Mouse (Mus musculus) ES-Bruce4 (cell line): ENCODE measurements around the gene Snx3. TPM values are rescaled to one million over a fixed set of nuclear protein-coding genes. Genes with fewer than 3 reads are reported as not detected.
A peak's percentile ranks its signal among the peaks of the same experiment; 100 is the strongest.

Source experiments
- H3K27ac ChIP-seq: 2 replicates; pipeline ENCODE4 v1.5.1; 2012; ENCODE audit warnings: low read length, inconsistent platforms; ENCODE audit not compliant: insufficient read depth
- H3K27me3 ChIP-seq: 2 replicates; pipeline ENCODE4 v1.6.1; 2012; ENCODE audit warnings: mild to moderate bottlenecking, low read length, inconsistent platforms; ENCODE audit not compliant: control insufficient read depth, poor library complexity, insufficient read depth, severe bottlenecking
- H3K36me3 ChIP-seq: 2 replicates; pipeline ENCODE4 v1.6.1; 2012; ENCODE audit warnings: inconsistent platforms, mild to moderate bottlenecking, low read length, moderate library complexity; ENCODE audit not compliant: control insufficient read depth, poor library complexity, insufficient read depth, severe bottlenecking
- H3K4me1 ChIP-seq: one replicate; pipeline ENCODE4 v1.8.1; 2011; ENCODE audit warnings: low read length; ENCODE audit not compliant: control insufficient read depth, insufficient read depth
- H3K4me3 ChIP-seq: 2 replicates; pipeline ENCODE4 v1.5.1; 2011; ENCODE audit warnings: low read depth, mild to moderate bottlenecking, low read length
- H3K9ac ChIP-seq: 2 replicates; pipeline ENCODE4 v1.6.1; 2012; ENCODE audit warnings: low read depth, mild to moderate bottlenecking, inconsistent platforms; ENCODE audit not compliant: poor library complexity, severe bottlenecking
- H3K9me3 ChIP-seq: replicated peaks from 2 replicates; pipeline ENCODE4 v1.6.1; 2012; ENCODE audit warnings: mild to moderate bottlenecking, low read length, inconsistent platforms; ENCODE audit not compliant: control insufficient read depth, poor library complexity, insufficient read depth, severe bottlenecking
- CTCF ChIP-seq: IDR thresholded peaks from one replicate; pipeline ENCODE4 v1.8.1; 2011; ENCODE audit warnings: low read depth, low read length
- EP300 ChIP-seq: IDR thresholded peaks from 2 replicates; pipeline ENCODE4 v1.6.1; 2011; ENCODE audit warnings: low read depth, low read length; ENCODE audit not compliant: insufficient read depth
- POLR2A ChIP-seq: IDR thresholded peaks from one replicate; pipeline ENCODE4 v1.8.1; 2011; ENCODE audit warnings: low read length; ENCODE audit not compliant: insufficient read depth
- polyA plus RNA-seq: library from polyadenylated mRNA; stranded (reverse); fragments of >200 nt; gene quantifications from 2 replicates; pipeline ENCODE4 v1.2.4, GENCODE M21; 2011; ENCODE audit warnings: low read depth; ENCODE audit not compliant: missing spikeins, insufficient read depth, insufficient read length

Snx3 gene
- polyA plus RNA-seq, 1 experiment: 190 TPM

DNA sequence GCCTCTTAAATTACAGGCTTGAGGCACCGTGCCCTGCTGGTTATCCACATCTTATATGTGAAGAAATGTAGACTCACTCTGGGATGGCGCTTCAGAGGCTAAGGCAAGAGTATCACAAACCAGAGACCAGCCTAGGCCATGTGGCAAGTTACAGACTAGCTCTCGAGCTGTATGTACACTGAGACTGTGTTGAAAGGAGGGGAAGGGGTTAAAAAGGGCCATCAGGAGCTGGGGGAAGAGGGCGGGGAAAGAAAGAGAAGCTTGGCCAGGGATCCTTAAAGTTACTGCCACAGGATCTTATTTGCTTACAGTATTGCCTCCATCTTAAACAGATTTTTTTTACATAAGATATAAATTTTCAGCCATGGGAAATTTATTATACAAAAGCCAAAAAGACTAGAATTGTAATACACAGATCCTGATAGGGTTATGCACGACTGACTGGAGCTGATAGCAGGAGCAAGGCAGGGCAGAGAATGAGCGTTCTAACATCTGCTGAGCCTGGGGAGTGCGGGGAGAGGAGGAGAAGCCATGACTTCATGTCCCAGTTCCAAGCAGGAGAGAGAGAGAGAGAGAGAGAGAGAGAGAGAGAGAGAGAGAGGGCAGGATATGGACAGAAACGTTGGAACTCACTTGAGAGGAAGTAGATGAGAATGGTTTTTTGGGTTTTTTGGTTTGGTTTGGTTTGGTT lies 13.1 kb upstream of the Snx3 start:
- no peaks in the 10 kb centered on the region for H3K9me3 ChIP-seq
- no peak overlapping the region for H3K27ac ChIP-seq

DNA sequence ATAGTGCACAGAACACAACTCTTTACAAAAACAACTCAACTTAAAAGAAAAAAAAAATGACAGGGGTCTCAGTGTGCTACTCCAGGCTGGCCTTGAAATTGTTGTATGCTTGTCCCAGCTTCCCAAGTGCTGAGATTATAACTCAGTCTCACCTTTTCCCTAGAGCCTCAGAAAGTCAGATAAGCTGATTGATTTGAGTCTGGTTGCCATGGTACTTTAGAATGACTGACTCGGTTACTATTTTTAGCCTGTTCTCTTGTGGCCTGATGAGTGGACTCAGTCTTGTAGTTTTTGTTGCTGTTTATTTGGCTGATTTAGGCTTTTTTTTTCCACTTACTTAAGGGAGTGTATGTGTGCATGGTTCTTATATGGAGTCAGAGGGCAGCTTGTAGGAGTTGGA lies 10.7 kb upstream of the Snx3 start:
- no peak overlapping the region for H3K27ac ChIP-seq
- no peaks in the 10 kb centered on the region for H3K9me3 ChIP-seq
- no peak overlapping the region for H3K9ac ChIP-seq
- no peaks in the 10 kb centered on the region for H3K36me3 ChIP-seq
- H3K4me1 ChIP-seq: peaks cover 3% of the 10 kb centered on the region
- H3K27me3 ChIP-seq: no peaks in the 10 kb centered on the region
- TF ChIP-seq POLR2A (no peak), EP300 (no peak), CTCF (no peak)
- no peak overlapping the region for H3K4me3 ChIP-seq

More for the DNA sequence above, 13.1 kb upstream of the Snx3 start:
- no peak overlapping the region for H3K4me3 ChIP-seq
- H3K27me3 ChIP-seq: no peaks in the 10 kb centered on the region
- H3K36me3 ChIP-seq: no peaks in the 10 kb centered on the region
- H3K9ac ChIP-seq: no peak overlapping the region
- H3K4me1 ChIP-seq: peaks cover 3% of the 10 kb centered on the region
- TF ChIP-seq POLR2A (no peak), CTCF (no peak), EP300 (no peak)

DNA sequence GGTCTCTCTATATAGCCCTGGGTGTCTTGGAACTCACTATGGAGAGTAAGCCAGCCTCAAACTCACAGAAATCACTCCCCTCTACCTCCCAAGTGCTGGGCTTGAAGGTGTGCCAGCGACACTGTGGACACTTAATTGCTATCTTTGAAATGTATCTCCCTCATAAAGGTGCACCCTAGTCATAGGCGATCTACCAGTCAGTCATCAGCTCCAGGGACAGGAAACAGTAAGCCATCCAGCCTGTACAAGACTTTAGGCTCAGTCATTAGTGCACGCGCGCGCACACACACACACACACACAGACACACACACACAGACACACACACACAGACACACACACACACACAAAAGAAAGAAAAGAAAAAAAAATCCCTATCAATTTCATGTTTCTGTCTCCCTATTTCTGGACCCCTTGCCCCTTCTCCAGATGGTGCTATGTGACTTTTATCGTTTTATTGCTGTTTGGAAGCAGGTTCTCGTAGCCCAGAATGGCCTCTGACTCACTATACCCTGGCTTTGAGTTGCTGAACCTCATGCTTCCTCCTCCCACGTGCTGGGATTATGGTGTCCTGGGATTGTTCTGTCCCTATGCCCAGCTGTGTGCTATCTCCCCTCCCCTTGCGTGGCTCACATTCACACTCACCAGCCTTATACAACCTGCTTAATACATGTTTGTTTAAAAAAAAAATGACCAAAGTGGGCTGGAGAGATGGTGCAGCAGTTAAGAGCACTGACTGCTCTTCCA lies 9.6 kb upstream of the Snx3 start:
- no peak overlapping the region for H3K4me3 ChIP-seq
- no peaks in the 10 kb centered on the region for H3K9me3 ChIP-seq
- TF ChIP-seq POLR2A: no peak
- TF ChIP-seq CTCF: no peak
- no peak for TF ChIP-seq EP300
- H3K9ac ChIP-seq: no peak overlapping the region
- H3K4me1 ChIP-seq: peaks cover 3% of the 10 kb centered on the region
- no peaks in the 10 kb centered on the region for H3K27me3 ChIP-seq
- H3K36me3 ChIP-seq: no peaks in the 10 kb centered on the region
- H3K27ac ChIP-seq: no peak overlapping the region

DNA sequence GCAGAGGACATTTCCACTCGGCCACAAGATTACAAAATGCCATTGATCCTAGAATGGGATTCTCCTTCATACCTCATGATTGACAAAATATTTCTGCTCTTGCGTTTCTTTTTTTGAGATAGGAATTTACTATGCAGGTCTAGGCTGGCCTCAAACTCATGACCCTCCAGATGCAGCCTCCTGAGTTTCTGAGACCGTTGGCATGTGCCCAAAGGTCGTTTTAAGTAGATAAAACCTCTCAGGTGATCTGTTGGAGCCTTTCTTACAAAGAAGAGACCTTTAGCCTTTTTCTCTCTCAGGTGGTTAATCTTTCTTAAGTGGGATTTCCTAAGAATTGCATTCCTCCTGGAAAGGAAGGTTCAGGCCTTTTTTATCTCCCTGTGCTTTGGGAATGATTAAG lies 8.8 kb upstream of the Snx3 start:
- Histone ChIP-seq H3K9me3 (no peaks in the 10 kb centered on the region), H3K9ac (no peak overlapping the region), H3K4me3 (no peak overlapping the region), H3K4me1 (peaks cover 3% of the 10 kb centered on the region), H3K36me3 (no peaks in the 10 kb centered on the region), H3K27me3 (no peaks in the 10 kb centered on the region), H3K27ac (no peak overlapping the region)
- TF ChIP-seq CTCF (no peak), POLR2A (no peak), EP300 (no peak)

DNA sequence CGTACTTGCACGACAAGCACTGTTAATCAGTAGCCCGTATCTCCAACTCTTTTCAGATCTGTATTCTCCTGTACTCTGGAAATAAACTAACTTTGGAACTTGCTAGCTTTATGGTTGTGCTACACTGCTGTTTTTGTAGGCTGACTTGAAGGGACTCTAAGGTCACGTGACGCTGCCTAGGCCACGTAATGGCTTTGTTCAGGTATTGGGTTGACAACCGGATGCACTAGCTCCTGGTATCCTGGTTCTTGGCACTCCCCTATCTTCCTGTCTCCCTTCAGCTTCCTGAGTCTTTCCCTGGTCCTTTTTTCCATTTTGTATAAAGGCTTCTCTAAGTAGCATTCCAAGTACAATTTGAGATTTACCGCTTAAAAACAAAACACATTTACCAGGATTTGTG lies 1.2 kb upstream of the Snx3 start:
- H3K4me3 ChIP-seq: no peak overlapping the region
- H3K9me3 ChIP-seq: no peaks in the 10 kb centered on the region
- TF ChIP-seq EP300 (no peak), POLR2A (no peak), CTCF (no peak)
- no peaks in the 10 kb centered on the region for H3K4me1 ChIP-seq
- H3K27ac ChIP-seq: peak overlapping the region; percentile 93
- H3K36me3 ChIP-seq: no peaks in the 10 kb centered on the region; the same call in 1 of the 2 replicates
- H3K9ac ChIP-seq: peak overlapping the region; percentile 95; the same call in 1 of the 2 replicates
- no peaks in the 10 kb centered on the region for H3K27me3 ChIP-seq

DNA sequence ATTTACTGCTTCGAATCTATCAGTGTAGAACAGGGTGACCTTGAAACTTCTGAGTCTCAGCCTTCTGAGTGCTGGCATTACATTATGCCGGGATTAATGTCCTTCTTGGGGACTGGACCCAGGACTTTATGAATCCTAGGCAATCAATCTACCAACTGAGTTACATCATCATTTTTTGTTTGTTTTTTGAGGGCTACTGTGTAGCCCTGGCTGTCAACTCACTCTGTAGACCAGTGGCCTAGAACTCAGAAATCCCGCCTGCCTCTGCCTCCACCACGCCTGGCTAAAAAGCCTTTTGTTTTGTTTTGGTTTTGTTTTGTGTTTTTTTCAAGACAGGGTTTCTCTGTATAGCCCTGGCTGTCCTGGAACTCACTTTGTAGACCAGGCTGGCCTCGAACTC lies 669 bp upstream of the Snx3 start:
- Histone ChIP-seq H3K27me3 (no peaks in the 10 kb centered on the region), H3K9me3 (no peaks in the 10 kb centered on the region), H3K27ac (peak overlapping the region; percentile 93), H3K36me3 (no peaks in the 10 kb centered on the region; the same call in 1 of the 2 replicates), H3K4me3 (peak overlapping the region; percentile 85), H3K4me1 (no peaks in the 10 kb centered on the region), H3K9ac (peak overlapping the region; percentile 95)
- no peak for TF ChIP-seq POLR2A
- no peak for TF ChIP-seq CTCF
- no peak for TF ChIP-seq EP300
